Mouse (Mus musculus) liver, embryonic 14.5 days (tissue): Measurements from ENCODE around the gene Pdp2.

Source experiments
- CTCF ChIP-seq: IDR thresholded peaks from 2 replicates; pipeline ENCODE4 v1.5.1; 2016; ENCODE audit warnings: antibody characterized with exemption, low read depth, control low read depth
- EP300 ChIP-seq: IDR thresholded peaks from 2 replicates; pipeline ENCODE4 v1.6.1; 2016; ENCODE audit warnings: antibody characterized with exemption, low read depth

DNA sequence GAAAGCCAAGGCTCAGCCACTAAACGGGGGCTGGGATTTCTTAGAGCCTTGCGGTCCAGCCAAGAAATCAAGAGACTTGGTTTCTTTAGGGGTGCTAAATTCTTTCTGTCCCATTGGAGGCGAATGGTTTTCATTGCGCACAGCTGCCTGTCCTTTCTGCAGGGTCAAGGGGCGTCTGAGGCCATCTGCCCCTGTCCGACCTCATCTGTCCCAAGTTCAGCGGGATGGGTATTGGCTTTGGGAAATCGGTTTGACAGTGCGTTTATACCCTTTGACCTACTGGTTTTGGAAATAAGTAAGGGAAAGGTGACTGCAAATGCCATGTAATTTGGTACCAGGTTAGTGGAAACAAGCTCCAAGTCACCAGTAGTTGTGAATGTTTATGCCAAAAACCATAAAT is 605 bp downstream of the Pdp2 start:
- TF ChIP-seq CTCF, result no peak
- TF ChIP-seq EP300, result no peak
